Mouse (Mus musculus) cerebellum, adult 11 months (tissue): ENCODE data around the gene Psmc2.

ENCODE experiments used
- DNase-seq: peaks from one replicate; pipeline ENCODE4 v3.0.0; 2022

The Psmc2 gene

DNA sequence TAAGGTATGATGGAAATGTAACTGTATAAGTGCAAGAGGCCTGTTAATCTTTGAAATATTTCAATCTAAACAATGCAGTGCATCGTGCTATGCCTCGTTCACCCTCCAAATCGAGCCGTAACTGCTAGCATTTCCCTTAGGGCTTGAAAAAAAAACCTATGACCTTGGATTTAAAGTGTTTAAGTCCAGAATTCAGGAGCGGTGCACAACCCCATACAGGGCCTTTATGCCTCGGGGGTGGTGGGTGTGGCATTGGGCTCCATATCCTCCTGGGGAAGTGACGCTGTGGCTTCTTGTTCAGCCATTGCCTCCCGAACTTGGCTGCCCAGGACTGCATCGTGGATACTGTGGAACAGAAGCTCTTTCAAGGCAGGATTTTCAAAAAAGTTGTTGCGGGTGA lies 25.8 kb downstream of the Psmc2 start:
- no peak for DNase-seq

DNA sequence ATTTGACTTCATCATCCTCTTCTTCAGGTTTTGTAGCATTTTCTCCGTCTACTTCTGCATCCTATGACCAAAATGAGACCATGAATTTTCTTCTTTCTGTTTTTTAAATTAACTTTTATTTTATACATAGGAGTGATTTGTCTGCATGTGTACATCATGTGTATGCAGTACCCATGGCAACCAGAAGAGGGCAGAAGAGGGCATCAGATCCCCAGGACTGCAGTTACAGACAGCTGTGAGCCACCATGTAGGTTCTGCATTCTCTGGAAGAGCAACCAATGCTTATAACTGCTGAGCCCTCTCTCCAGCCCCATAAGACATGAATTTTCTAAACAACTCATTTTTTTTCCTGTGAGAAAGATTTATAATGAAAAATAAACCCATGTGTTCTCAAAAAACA lies 28.9 kb downstream of the Psmc2 start:
- DNase-seq, result no peak

DNA sequence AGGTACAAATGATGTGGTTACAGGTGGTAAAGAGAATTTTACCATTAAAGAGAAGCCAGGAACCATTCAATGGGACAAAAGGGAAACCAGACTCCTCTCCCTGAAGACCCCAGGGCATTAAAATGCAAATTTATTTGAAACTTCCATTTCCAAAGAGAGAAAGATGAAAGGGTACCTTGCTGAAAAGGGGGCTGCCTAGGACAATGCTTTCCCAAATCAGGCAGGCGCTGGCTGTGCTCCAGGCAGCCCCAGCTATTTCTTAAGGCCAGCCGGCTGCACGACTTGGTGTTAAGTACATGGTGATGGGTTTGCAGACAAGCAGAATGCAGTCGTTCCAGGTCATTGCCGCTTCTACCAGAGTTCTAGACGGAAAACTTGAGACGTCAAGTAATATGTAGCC lies 41.3 kb downstream of the Psmc2 start:
- DNase-seq, result no peak

DNA sequence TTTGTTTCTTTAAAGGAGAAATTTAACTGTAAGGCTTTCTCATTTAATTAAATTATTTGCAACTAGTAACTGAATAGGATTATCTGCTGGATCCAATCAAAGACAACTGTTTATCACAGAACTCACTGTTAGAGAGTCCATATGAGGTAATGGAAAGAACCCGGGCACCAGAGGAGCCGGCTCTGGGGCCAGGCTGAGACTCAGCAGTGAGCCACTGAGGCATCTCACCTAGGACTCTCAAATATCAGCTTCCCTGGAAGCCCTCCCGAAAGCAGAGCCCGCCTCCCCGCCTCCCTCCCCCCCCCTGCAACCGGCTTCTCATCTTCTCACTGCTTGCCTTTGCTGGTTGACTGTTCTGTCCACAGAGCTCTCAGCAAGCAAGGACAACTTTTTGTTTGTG lies 42.6 kb downstream of the Psmc2 start:
- DNase-seq, result no peak

DNA sequence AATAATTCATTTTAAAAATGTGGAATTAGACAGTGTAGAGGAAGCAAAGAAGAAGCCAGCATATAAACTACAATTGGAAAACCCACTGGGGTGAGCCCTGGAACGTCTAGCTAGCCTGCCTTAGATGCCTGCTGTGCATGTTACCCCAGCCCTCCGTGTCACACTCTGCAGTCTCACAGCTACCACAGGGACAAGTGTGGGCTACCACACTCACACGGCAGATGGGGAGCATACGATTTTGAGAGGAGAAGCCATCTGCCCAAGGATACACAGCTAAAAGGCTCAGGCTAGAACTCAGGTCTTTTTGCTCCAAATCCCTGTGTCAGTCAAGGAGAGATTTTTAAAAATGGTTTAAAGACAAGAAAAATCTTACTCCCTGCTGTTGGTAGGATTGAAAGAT lies 43.8 kb downstream of the Psmc2 start:
- no peak for DNase-seq

DNA sequence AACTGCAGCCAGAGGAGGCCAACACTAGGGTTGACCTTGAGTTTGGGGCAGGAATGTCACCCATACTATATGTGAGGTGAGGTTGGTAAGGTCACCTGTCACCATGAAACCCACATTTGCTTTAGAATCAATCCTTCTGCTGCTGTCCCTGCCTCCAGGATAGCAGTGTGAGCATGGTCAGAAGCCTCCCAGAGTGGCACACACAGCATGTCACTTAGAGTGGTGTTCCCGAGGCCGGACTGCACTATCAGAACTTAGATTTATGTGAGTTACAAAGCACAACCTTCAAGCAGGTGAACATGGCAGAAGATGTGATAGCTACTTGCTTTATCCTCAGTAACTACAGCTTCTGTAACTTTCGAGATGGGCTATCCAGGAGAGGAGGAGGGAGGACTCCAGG lies 46.7 kb downstream of the Psmc2 start:
- no peak for DNase-seq

DNA sequence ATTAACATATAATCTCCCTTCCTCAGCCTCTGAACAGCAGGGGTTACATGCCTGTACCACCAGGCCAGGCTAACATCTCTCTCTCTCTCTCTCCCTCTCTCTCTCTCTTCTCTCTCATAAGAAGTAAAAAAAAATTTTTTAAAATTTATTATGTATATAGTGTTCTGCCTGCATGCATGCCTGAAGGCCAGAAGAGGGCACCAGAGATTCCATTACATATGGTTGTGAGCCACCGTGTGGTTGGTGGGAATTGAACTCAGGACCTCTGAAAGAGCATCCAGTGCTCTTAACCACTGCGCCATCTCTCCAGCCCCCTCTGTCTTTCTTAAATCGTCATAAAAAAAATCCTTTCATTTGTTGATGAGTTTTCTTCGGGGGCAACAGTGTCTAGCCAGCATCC lies 59.6 kb downstream of the Psmc2 start:
- DNase-seq, result no peak

DNA sequence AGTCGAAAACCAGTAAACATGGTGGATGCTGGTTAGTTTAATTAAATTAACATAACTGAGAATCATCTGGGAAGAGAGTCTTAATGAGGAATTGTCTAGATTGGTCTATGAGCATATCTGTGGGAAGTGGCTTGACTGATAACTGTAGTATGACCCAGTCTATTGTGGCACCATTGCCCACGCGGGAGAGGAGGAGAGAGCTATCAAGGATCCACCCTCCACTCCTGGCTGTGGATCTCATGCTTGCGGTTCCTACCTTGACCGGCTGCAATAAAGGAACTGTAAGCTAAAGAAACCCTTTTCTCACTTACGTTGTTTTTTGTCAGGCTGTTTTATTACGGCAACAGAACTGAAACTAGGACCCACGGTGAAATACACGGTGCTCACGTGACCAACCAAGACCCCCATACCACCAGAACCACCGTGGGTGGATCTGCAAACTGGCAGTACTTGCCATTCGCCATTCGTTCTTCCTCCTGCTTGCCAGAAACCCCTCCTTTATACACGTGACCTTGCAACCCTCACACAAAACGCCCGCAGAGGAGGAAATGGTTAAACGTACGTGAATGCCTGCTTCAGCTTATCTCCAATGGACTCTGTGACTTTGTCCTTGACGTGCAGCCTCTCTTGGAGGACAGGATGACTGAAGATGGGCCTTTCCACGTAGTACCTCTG lies 61.7 kb downstream of the Psmc2 start:
- DNase-seq, result no peak

DNA sequence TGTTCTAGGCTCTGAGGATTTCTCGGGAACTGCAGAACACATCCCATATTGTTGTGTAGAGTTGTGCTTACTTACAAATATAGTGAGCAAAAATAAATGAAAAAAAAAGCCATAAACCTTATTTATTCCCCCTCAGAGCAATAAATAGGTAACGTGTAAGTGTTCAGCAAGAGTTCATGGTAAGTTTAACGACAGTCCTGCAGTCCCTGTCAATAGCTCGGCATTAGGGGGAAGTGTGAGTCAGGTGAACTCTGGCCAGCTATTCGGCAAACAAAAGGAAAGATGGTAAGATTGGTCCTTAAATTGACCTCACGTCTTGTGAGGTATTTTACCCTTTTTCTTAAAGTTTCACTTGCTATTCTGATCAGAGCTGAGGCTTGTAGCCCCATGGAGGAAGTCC lies 62.4 kb downstream of the Psmc2 start:
- no peak for DNase-seq

DNA sequence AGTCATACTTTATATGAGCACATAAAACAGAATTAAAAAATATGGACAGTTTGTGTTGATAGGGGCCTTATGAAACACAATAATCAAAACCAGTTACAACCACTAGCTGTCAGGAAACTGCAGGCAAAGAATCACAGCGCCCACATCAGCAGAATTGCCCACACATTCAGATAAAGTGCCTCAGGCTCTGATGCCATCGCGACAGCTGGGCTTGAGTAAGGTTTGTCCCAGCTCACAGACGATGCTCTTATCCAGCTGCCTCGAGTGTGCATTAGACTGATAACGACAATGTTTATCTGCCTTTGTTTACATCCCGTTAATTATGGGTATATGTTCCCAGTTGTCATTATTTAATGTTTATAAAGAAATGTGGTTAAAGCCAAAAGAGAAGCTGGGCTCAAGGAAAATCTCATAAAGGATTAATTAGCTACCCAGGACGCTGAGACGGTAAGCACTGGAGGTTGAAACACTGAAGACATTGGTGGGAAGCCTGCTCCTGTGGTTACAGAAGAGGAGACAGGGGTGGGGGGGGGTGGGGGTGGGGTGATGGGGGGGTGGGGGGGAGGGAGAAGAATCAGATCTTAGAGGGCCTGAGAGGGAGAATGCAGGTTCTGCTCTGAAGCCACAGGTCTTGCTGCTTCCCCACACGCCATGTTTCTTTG lies 66.7 kb downstream of the Psmc2 start:
- no peak for DNase-seq
